Mouse (Mus musculus): ENCODE results near the gene Aftph. TPM values are rescaled to one million over a fixed set of nuclear protein-coding genes. Genes with fewer than 3 reads are reported as not detected.

The Aftph gene
- polyA plus RNA-seq, 1 experiment from 2014 or later = 24.2 TPM

- no peaks in the 10 kb centered on the region for H3K27me3 ChIP-seq
- H3K36me3 ChIP-seq = no peaks in the 10 kb centered on the region
- no peak overlapping the region for H3K9ac ChIP-seq
- no peak overlapping the region for H3K27ac ChIP-seq (replicated peaks)
- WGBS = 34% methylated on average over 4 of the region's 4 CpGs
- H3K9me3 ChIP-seq (replicated peaks) = no peaks in the 10 kb centered on the region
- ATAC-seq (ENCODE audit: insufficient number of reproducible peaks, low FRiP score, low TSS enrichment, low read depth) = no peak
- peaks cover 20% of the 10 kb centered on the region for H3K4me1 ChIP-seq
- no peak overlapping the region for H3K4me2 ChIP-seq (replicated peaks)
- no peak overlapping the region for H3K4me3 ChIP-seq (replicated peaks)
These were observed 79.7 kb downstream of the Aftph start for GRCm38 (mm10) chr11:20661652-20662051.

- Histone ChIP-seq H3K27ac (replicated peaks) (no peak overlapping the region), H3K9ac (no peak overlapping the region), H3K9me3 (replicated peaks) (no peaks in the 10 kb centered on the region), H3K27me3 (no peaks in the 10 kb centered on the region), H3K4me3 (replicated peaks) (no peak overlapping the region), H3K4me1 (peaks cover 33% of the 10 kb centered on the region), H3K4me2 (replicated peaks) (no peak overlapping the region), H3K36me3 (no peaks in the 10 kb centered on the region)
- no peak for ATAC-seq (ENCODE audit: insufficient number of reproducible peaks, low FRiP score, low TSS enrichment, low read depth)
- WGBS = 82% methylated on average over 14 of the region's 14 CpGs
These were observed 81.0 kb downstream of the Aftph start for GRCm38 (mm10) chr11:20660111-20661097.

GRCm38 (mm10) chr11:20659094-20659493 lies 82.3 kb downstream of the Aftph start:
- Histone ChIP-seq H3K9ac (no peak overlapping the region), H3K27ac (replicated peaks) (no peak overlapping the region; the same call in 1 of the 2 replicates), H3K9me3 (replicated peaks) (no peaks in the 10 kb centered on the region), H3K27me3 (no peaks in the 10 kb centered on the region), H3K4me2 (replicated peaks) (no peak overlapping the region), H3K4me3 (replicated peaks) (no peak overlapping the region), H3K36me3 (0 out of 2 replicates have a peak, but pooled peaks cover 2% of the 10 kb centered on the region), H3K4me1 (peaks cover 45% of the 10 kb centered on the region)
- 32% methylated on average over 3 of the region's 3 CpGs for WGBS
- no peak for ATAC-seq (ENCODE audit: insufficient number of reproducible peaks, low FRiP score, low TSS enrichment, low read depth)

- Histone ChIP-seq H3K9ac (no peak overlapping the region), H3K27ac (replicated peaks) (peak overlapping the region; percentile 75), H3K36me3 (0 out of 2 replicates have a peak, but pooled peaks cover 4% of the 10 kb centered on the region), H3K4me2 (replicated peaks) (peak overlapping the region; percentile 42), H3K9me3 (replicated peaks) (no peaks in the 10 kb centered on the region), H3K4me1 (peaks cover 38% of the 10 kb centered on the region), H3K4me3 (replicated peaks) (peak overlapping the region; percentile 13), H3K27me3 (no peaks in the 10 kb centered on the region)
- no peak for ATAC-seq (ENCODE audit: insufficient number of reproducible peaks, low FRiP score, low TSS enrichment, low read depth)
- WGBS = 17% methylated on average over 10 of the region's 10 CpGs
These were observed 84.7 kb downstream of the Aftph start for GRCm38 (mm10) chr11:20656711-20657057.

GRCm38 (mm10) chr11:20655795-20656710 lies 85.3 kb downstream of the Aftph start:
- WGBS = 11% methylated on average over 18 of the region's 18 CpGs
- Histone ChIP-seq H3K36me3 (0 out of 2 replicates have a peak, but pooled peaks cover 4% of the 10 kb centered on the region), H3K27me3 (no peaks in the 10 kb centered on the region), H3K9me3 (replicated peaks) (no peaks in the 10 kb centered on the region), H3K9ac (no peak overlapping the region), H3K4me3 (replicated peaks) (peak overlapping the region; percentile 13), H3K4me1 (peaks cover 45% of the 10 kb centered on the region), H3K4me2 (replicated peaks) (peak overlapping the region; percentile 42), H3K27ac (replicated peaks) (peak overlapping the region; percentile 75)
- peak; percentile 73 for ATAC-seq (ENCODE audit: insufficient number of reproducible peaks, low FRiP score, low TSS enrichment, low read depth)

- no peaks in the 10 kb centered on the region for H3K27me3 ChIP-seq
- H3K9me3 ChIP-seq (replicated peaks) = no peaks in the 10 kb centered on the region
- H3K9ac ChIP-seq = no peak overlapping the region
- peaks cover 63% of the 10 kb centered on the region for H3K4me1 ChIP-seq
- H3K4me2 ChIP-seq (replicated peaks) = no peak overlapping the region; the same call in 1 of the 2 replicates
- H3K27ac ChIP-seq (replicated peaks) = peak overlapping the region; percentile 60
- ATAC-seq (ENCODE audit: insufficient number of reproducible peaks, low FRiP score, low TSS enrichment, low read depth) = no peak
- 14% methylated on average over 1 of the region's 1 CpGs for WGBS
- H3K4me3 ChIP-seq (replicated peaks) = no peak overlapping the region
- peaks cover 10% of the 10 kb centered on the region; the same call in 1 of the 2 replicates for H3K36me3 ChIP-seq
These were observed 90.2 kb downstream of the Aftph start for GRCm38 (mm10) chr11:20651166-20651565.

- Histone ChIP-seq H3K4me3 (replicated peaks) (no peak overlapping the region), H3K4me1 (peaks cover 62% of the 10 kb centered on the region), H3K27ac (replicated peaks) (no peak overlapping the region), H3K9me3 (replicated peaks) (no peaks in the 10 kb centered on the region), H3K36me3 (peaks cover 10% of the 10 kb centered on the region; the same call in 1 of the 2 replicates), H3K4me2 (replicated peaks) (no peak overlapping the region), H3K9ac (no peak overlapping the region), H3K27me3 (no peaks in the 10 kb centered on the region)
- no peak for ATAC-seq (ENCODE audit: insufficient number of reproducible peaks, low FRiP score, low TSS enrichment, low read depth)
- WGBS = 83% methylated on average over 17 of the region's 17 CpGs
These were observed 91.3 kb downstream of the Aftph start for GRCm38 (mm10) chr11:20650006-20650639.

- WGBS = 71% methylated on average over 5 of the region's 5 CpGs
- H3K27ac ChIP-seq (replicated peaks) = no peak overlapping the region
- ATAC-seq (ENCODE audit: insufficient number of reproducible peaks, low FRiP score, low TSS enrichment, low read depth) = no peak
- H3K36me3 ChIP-seq = peaks cover 10% of the 10 kb centered on the region; the same call in 1 of the 2 replicates
- H3K4me1 ChIP-seq = peaks cover 62% of the 10 kb centered on the region
- H3K9ac ChIP-seq = no peak overlapping the region
- H3K4me2 ChIP-seq (replicated peaks) = no peak overlapping the region
- no peaks in the 10 kb centered on the region for H3K27me3 ChIP-seq
- H3K9me3 ChIP-seq (replicated peaks) = no peaks in the 10 kb centered on the region
- H3K4me3 ChIP-seq (replicated peaks) = no peak overlapping the region
These were observed 91.9 kb downstream of the Aftph start for GRCm38 (mm10) chr11:20649477-20649876.

- H3K27me3 ChIP-seq = no peaks in the 10 kb centered on the region
- H3K9ac ChIP-seq = no peak overlapping the region
These were observed 93.3 kb downstream of the Aftph start for GRCm38 (mm10) chr11:20647902-20648625.

More at GRCm38 (mm10) chr11:20647902-20648625, 93.3 kb downstream of the Aftph start:
- peak; percentile 56 for ATAC-seq (ENCODE audit: insufficient number of reproducible peaks, low FRiP score, low TSS enrichment, low read depth)
- 30% methylated on average over 19 of the region's 19 CpGs for WGBS
- Histone ChIP-seq H3K4me1 (peaks cover 66% of the 10 kb centered on the region), H3K9me3 (replicated peaks) (no peaks in the 10 kb centered on the region), H3K4me3 (replicated peaks) (no peak overlapping the region), H3K36me3 (peaks cover 6% of the 10 kb centered on the region; the same call in 1 of the 2 replicates), H3K4me2 (replicated peaks) (0 out of 2 replicates have a peak overlapping the region, but pooled peaks have one; percentile 12), H3K27ac (replicated peaks) (peak overlapping the region; percentile 61)

Measured in embryonic facial prominence, embryonic 15.5 days (tissue).